Mouse (Mus musculus): ENCODE data around the gene Olfr10. TPM values are rescaled to one million over a fixed set of nuclear protein-coding genes. Genes with fewer than 3 reads are reported as not detected.

Gene Olfr10
- polyA plus RNA-seq, 1 experiment: not detected

- DNase-seq: no peak
- H3K27me3 ChIP-seq (ENCODE audit: control insufficient read depth, insufficient read depth, low read length): no peaks in the 10 kb centered on the region
- H3K4me1 ChIP-seq (ENCODE audit: control insufficient read depth, insufficient read depth, low read length): no peaks in the 10 kb centered on the region
- no peak overlapping the region for H3K27ac ChIP-seq (ENCODE audit: insufficient read depth, low read length)
- TF ChIP-seq POLR2A (IDR thresholded peaks at IDR 0.05; ENCODE audit: borderline replicate concordance, insufficient read depth, low read length) (no peak), CTCF (IDR thresholded peaks at IDR 0.05; ENCODE audit: borderline replicate concordance, insufficient read depth, low read depth, low read length) (no peak)
- 81% methylated on average over 1 of the region's 1 CpGs for WGBS
- no peak overlapping the region for H3K4me3 ChIP-seq (replicated peaks; ENCODE audit: insufficient read depth, low read depth, low read length)
Measured at GRCm38 (mm10) chr11:49329686-49330085, 25.1 kb downstream of the Olfr10 start.

GRCm38 (mm10) chr11:49334888-49335287 is 30.3 kb downstream of the Olfr10 start, which contains the start of gene Olfr1390:
Gene Olfr1390, plus strand, starts transcription at chr11:49335188.
- no peak for DNase-seq
- Histone ChIP-seq H3K27ac (ENCODE audit: insufficient read depth, low read length) (no peak within 1 kb of the TSS), H3K4me3 (replicated peaks; ENCODE audit: insufficient read depth, low read depth, low read length) (no peak within 1 kb of the TSS), H3K4me1 (ENCODE audit: control insufficient read depth, insufficient read depth, low read length) (no peaks in the 10 kb centered on the region), H3K27me3 (ENCODE audit: control insufficient read depth, insufficient read depth, low read length) (no peaks in the 10 kb centered on the region)
- WGBS: 84% methylated on average over 1 of the region's 1 CpGs
- TF ChIP-seq POLR2A (IDR thresholded peaks at IDR 0.05; ENCODE audit: borderline replicate concordance, insufficient read depth, low read length): no peak
- no peak for TF ChIP-seq CTCF (IDR thresholded peaks at IDR 0.05; ENCODE audit: borderline replicate concordance, insufficient read depth, low read depth, low read length)

GRCm38 (mm10) chr11:49337150-49337832 is 32.8 kb downstream of the Olfr10 start:
- H3K27me3 ChIP-seq (ENCODE audit: control insufficient read depth, insufficient read depth, low read length): no peaks in the 10 kb centered on the region
- DNase-seq: no peak
- WGBS: 63% methylated on average over 4 of the region's 4 CpGs
- H3K27ac ChIP-seq (ENCODE audit: insufficient read depth, low read length): no peak overlapping the region
- no peaks in the 10 kb centered on the region for H3K4me1 ChIP-seq (ENCODE audit: control insufficient read depth, insufficient read depth, low read length)
- no peak overlapping the region for H3K4me3 ChIP-seq (replicated peaks; ENCODE audit: insufficient read depth, low read depth, low read length)
- TF ChIP-seq CTCF (IDR thresholded peaks at IDR 0.05; ENCODE audit: borderline replicate concordance, insufficient read depth, low read depth, low read length) (no peak), POLR2A (IDR thresholded peaks at IDR 0.05; ENCODE audit: borderline replicate concordance, insufficient read depth, low read length) (no peak)

Other genes starting within 250 kb of the Olfr10 start
- gene Tgtp2, start 240.5 kb upstream of the Olfr10 start, polyA plus RNA-seq (2012; rRNA removed): 1.4 and 2.3 TPM in 2 replicates
- gene Ifi47, start 228.2 kb upstream of the Olfr10 start, polyA plus RNA-seq (2012; rRNA removed): 1.6 TPM in 2 replicates
- gene Olfr1396, start 189.9 kb upstream of the Olfr10 start, polyA plus RNA-seq (2012; rRNA removed): not detected in 2 replicates
- gene Olfr1395, start 162.5 kb upstream of the Olfr10 start, polyA plus RNA-seq (2012; rRNA removed): 0.11 TPM in 1 of 2 replicates, not detected in the other
- not detected in 2 replicates for gene Olfr1394, start 150.4 kb upstream of the Olfr10 start, polyA plus RNA-seq (2012; rRNA removed)
- gene Btnl9, start 117.6 kb upstream of the Olfr10 start, polyA plus RNA-seq (2012; rRNA removed): 0.11 TPM in 1 of 2 replicates, not detected in the other
- gene Zfp62, start 101.4 kb upstream of the Olfr10 start, polyA plus RNA-seq (2012; rRNA removed): 22.6 and 24.6 TPM in 2 replicates
- gene Mgat1, start 60.5 kb upstream of the Olfr10 start, polyA plus RNA-seq (2012; rRNA removed): 56.4 and 61.2 TPM in 2 replicates
- gene Olfr1393, start 26.4 kb upstream of the Olfr10 start, polyA plus RNA-seq (2012; rRNA removed): 0.08 TPM in 1 of 2 replicates, not detected in the other
- gene Olfr1392, start 19.5 kb upstream of the Olfr10 start, polyA plus RNA-seq (2012; rRNA removed): 0.08 and 0.15 TPM in 2 replicates
- gene Olfr1391, start 18.0 kb downstream of the Olfr10 start, polyA plus RNA-seq (2012; rRNA removed): not detected in 2 replicates
- gene Olfr1390, start 30.4 kb downstream of the Olfr10 start, polyA plus RNA-seq (2012; rRNA removed): not detected in 2 replicates
- gene Olfr1389, start 118.3 kb downstream of the Olfr10 start, polyA plus RNA-seq (2012; rRNA removed): not detected in 2 replicates
- 0.11 and 0.25 TPM in 2 replicates for gene Olfr1388, start 131.9 kb downstream of the Olfr10 start, polyA plus RNA-seq (2012; rRNA removed)
- gene Olfr1387, start 150.6 kb downstream of the Olfr10 start, polyA plus RNA-seq (2012; rRNA removed): not detected in 2 replicates
- gene Olfr1386, start 160.3 kb downstream of the Olfr10 start, polyA plus RNA-seq (2012; rRNA removed): not detected in 2 replicates
- 0.03 TPM in 1 of 2 replicates, not detected in the other for gene Olfr1385, start 184.3 kb downstream of the Olfr10 start, polyA plus RNA-seq (2012; rRNA removed)
- gene Olfr1384, start 202.0 kb downstream of the Olfr10 start, polyA plus RNA-seq (2012; rRNA removed): not detected in 2 replicates
- not detected in 2 replicates for gene Olfr1383, start 214.9 kb downstream of the Olfr10 start, polyA plus RNA-seq (2012; rRNA removed)
- not detected in 2 replicates for gene Olfr1382, start 223.5 kb downstream of the Olfr10 start, polyA plus RNA-seq (2012; rRNA removed)
- not detected in 2 replicates for gene Olfr1381, start 238.7 kb downstream of the Olfr10 start, polyA plus RNA-seq (2012; rRNA removed)